Mouse (Mus musculus) brain, embryonic 18.5 days (tissue): Measurements from ENCODE around the gene Rpl21.
A peak's percentile ranks its signal among the peaks of the same experiment; 100 is the strongest.
"Not testable (repeated sequence)": the region's sequence is repeated elsewhere in the genome, so short reads cannot be mapped to it uniquely, and the experiment has no call there.

Source experiments
- DNase-seq: peaks from one replicate; pipeline ENCODE4 v3.0.0-alpha.2; 2012; ENCODE audit warnings: low read depth, low spot score

Rpl21 gene

GRCm38 (mm10) chr5:146867246-146867945, 34.7 kb downstream of the Rpl21 start:
- peak; percentile 36 for DNase-seq

- no peak for DNase-seq
Observed at GRCm38 (mm10) chr5:146867946-146868314, 35.2 kb downstream of the Rpl21 start.

- DNase-seq: no peak
Observed at GRCm38 (mm10) chr5:146872981-146873631, 40.4 kb downstream of the Rpl21 start.

- DNase-seq: no peak
Observed at GRCm38 (mm10) chr5:146876024-146876423, 43.3 kb downstream of the Rpl21 start.

- not testable (repeated sequence) for DNase-seq
Observed at GRCm38 (mm10) chr5:146877882-146878281, 45.2 kb downstream of the Rpl21 start.

- DNase-seq: no peak
Observed at GRCm38 (mm10) chr5:146882261-146882660, 49.6 kb downstream of the Rpl21 start.

- DNase-seq: no peak
Observed at GRCm38 (mm10) chr5:146883053-146883452, 50.4 kb downstream of the Rpl21 start.

GRCm38 (mm10) chr5:146883486-146884272, 51.0 kb downstream of the Rpl21 start:
- DNase-seq: no peak
